Mouse (Mus musculus) embryonic facial prominence, embryonic 14.5 days (tissue): ENCODE data around the gene Cchcr1. TPM values are rescaled to one million over a fixed set of nuclear protein-coding genes. Genes with fewer than 3 reads are reported as not detected.

Source experiments
- ATAC-seq: fragments of 200-750 bp; cut with Nextera tagmentation; 2 replicates; pipeline ENCODE4 v1.8.0; 2017; ENCODE audit warnings: low read depth, moderate number of reproducible peaks, moderate TSS enrichment
- DNase-seq: peaks from one replicate; pipeline ENCODE4 v3.0.0-alpha.2; 2015; ENCODE audit warnings: low spot score
- H3K27ac ChIP-seq: fragments of 300-500 bp; sonication (generic); replicated peaks from 2 replicates; pipeline ENCODE4 v1.5.1; 2014; ENCODE audit warnings: low read depth, mild to moderate bottlenecking, low read length, moderate library complexity
- H3K27me3 ChIP-seq: fragments of 300-500 bp; sonication (generic); replicated peaks from 2 replicates; pipeline ENCODE4 v1.6.1; 2014; ENCODE audit warnings: low read length; ENCODE audit not compliant: control insufficient read depth, insufficient read depth
- H3K36me3 ChIP-seq: fragments of 300-500 bp; sonication (generic); 2 replicates; pipeline ENCODE4 v1.6.1; 2014; ENCODE audit warnings: low read length, mixed read lengths; ENCODE audit not compliant: control insufficient read depth, insufficient read depth
- H3K4me1 ChIP-seq: fragments of 300-500 bp; sonication (generic); 2 replicates; pipeline ENCODE4 v1.6.1; 2014; ENCODE audit warnings: antibody characterized with exemption, low read length; ENCODE audit not compliant: control insufficient read depth, insufficient read depth
- H3K4me2 ChIP-seq: fragments of 300-500 bp; sonication (generic); 2 replicates; pipeline ENCODE4 v1.6.1; 2014; ENCODE audit warnings: low read depth, mild to moderate bottlenecking, low read length, moderate library complexity, mixed read lengths
- H3K4me3 ChIP-seq: fragments of 300-500 bp; sonication (generic); 2 replicates; pipeline ENCODE4 v1.5.1; 2014; ENCODE audit warnings: low read depth, mild to moderate bottlenecking, low read length
- H3K9ac ChIP-seq: fragments of 300-500 bp; sonication (generic); 2 replicates; pipeline ENCODE4 v1.6.1; 2014; ENCODE audit warnings: low read depth, mild to moderate bottlenecking, low read length, moderate library complexity, mixed read lengths
- H3K9me3 ChIP-seq: fragments of 300-500 bp; sonication (generic); 2 replicates; pipeline ENCODE4 v1.6.1; 2016; ENCODE audit warnings: low read length; ENCODE audit not compliant: control insufficient read depth
- WGBS: fragments of 180-500 bp; shearing (Covaris S2); extraction: QIAGEN DNeasy Blood & Tissue Kit; methylation state at CpG from one replicate; pipeline ENCODE4 v1.1.7; 2014; 5-methylcytosine and 5-hydroxymethylcytosine counted together
- polyA plus RNA-seq: library from polyadenylated mRNA; unstranded; fragments of >200 nt; fragmentation: Nextera tagmentation; extraction: Ambion mirVana; gene quantifications from 2 replicates; pipeline ENCODE4 v1.2.1, GENCODE M21; 2014

Cchcr1 gene
- polyA plus RNA-seq, 1 experiment from 2014 or later = 10.5 TPM

DNA sequence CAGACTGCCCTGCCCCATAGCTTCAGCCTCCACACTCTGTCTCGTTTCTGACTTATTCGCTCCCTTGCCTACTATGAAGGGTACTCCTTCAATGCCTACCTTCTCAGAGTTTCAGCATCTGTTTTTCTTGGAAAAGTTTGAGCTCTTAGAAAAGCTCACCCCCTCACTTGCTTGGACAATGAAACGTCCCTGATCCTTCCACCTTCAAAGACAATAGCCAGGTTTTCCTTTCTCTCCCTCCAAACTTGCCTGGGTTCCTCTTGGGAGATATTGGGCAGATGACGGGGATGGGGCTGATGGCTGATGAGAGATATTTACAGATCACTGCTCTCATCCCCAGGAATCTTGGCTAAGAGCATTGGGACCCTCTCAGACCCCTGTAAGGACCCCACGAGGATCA, 37.4 kb downstream of the Cchcr1 start:
- 77% methylated on average over 5 of the region's 5 CpGs for WGBS

DNA sequence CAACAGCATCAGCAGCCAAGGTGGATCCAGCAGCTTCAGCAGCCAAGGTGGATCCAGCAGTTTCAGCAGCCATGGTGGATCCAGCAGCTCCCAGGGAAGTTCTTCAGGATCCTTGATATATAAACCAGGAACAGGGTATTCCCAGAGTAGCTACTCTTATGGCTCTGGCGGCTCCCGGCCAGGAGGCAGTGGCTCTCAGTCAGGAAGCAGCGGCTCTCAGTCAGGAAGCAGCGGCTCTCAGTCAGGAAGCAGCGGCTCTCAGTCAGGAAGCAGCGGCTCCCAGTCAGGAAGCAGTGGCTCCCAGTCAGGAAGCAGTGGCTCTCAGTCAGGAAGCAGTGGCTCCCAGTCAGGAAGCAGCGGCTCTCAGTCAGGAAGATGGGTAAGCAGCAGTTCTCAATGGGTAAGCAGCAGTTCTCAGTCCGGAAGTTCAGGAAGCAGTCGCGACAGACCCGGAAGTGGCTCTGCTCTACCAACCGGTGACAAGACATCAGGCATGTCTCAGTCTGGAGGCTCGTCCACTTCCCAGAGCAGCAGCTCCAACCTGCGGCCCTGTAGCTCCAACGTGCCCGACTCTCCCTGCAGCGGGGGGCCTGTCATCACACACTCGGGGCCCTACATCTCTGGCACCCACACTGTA, 38.0 kb downstream of the Cchcr1 start:
- H3K9ac ChIP-seq = no peak overlapping the region
- DNase-seq (no peak), ATAC-seq (no peak)
- H3K36me3 ChIP-seq = no peaks in the 10 kb centered on the region
- H3K4me3 ChIP-seq = no peak overlapping the region
- peaks cover 5% of the 10 kb centered on the region; the same call in 1 of the 2 replicates for H3K4me1 ChIP-seq
- H3K9me3 ChIP-seq = no peaks in the 10 kb centered on the region
- H3K4me2 ChIP-seq = no peak overlapping the region
- 87% methylated on average over 15 of the region's 18 CpGs for WGBS
- no peak overlapping the region for H3K27ac ChIP-seq
- no peaks in the 10 kb centered on the region for H3K27me3 ChIP-seq

More for the DNA sequence above, 37.4 kb downstream of the Cchcr1 start:
- DNase-seq (no peak), ATAC-seq (no peak)
- Histone ChIP-seq H3K4me2 (no peak overlapping the region), H3K27ac (no peak overlapping the region), H3K4me1 (peaks cover 9% of the 10 kb centered on the region; the same call in 1 of the 2 replicates), H3K36me3 (no peaks in the 10 kb centered on the region), H3K4me3 (no peak overlapping the region), H3K9ac (no peak overlapping the region), H3K27me3 (no peaks in the 10 kb centered on the region), H3K9me3 (no peaks in the 10 kb centered on the region)

DNA sequence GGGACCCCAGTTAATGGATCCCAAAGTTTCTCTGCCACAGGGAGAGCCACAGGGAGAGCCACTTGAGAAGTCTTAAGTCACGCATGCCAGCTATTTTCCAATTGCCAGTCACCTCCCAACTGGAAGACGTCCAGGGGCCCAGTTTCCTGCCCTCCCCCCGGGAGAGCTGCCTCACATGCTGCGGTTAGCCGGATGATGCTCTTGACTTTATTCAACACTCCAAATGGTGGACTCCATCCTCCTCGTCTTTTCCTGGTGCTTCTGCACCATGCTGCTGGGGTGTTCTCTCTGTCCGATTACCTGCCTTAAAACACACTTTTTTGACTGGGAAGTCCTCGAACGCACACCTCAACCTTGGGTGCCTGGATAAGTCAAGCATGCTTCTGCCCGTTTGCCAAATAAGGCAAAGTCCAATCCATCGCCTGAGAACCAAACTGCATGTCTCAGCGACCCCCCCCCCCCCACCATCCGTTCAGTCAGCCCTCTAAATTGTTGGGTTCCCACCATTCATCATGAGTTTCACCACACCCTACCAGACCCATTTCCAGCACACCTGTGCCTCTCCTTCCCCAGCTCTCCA, 39.4 kb downstream of the Cchcr1 start:
- WGBS = 78% methylated on average over 13 of the region's 13 CpGs
- Histone ChIP-seq H3K4me2 (no peak overlapping the region), H3K27ac (no peak overlapping the region), H3K4me1 (no peaks in the 10 kb centered on the region), H3K36me3 (no peaks in the 10 kb centered on the region), H3K27me3 (no peaks in the 10 kb centered on the region), H3K9ac (no peak overlapping the region), H3K4me3 (no peak overlapping the region), H3K9me3 (no peaks in the 10 kb centered on the region)
- no peak for DNase-seq
- no peak for ATAC-seq

DNA sequence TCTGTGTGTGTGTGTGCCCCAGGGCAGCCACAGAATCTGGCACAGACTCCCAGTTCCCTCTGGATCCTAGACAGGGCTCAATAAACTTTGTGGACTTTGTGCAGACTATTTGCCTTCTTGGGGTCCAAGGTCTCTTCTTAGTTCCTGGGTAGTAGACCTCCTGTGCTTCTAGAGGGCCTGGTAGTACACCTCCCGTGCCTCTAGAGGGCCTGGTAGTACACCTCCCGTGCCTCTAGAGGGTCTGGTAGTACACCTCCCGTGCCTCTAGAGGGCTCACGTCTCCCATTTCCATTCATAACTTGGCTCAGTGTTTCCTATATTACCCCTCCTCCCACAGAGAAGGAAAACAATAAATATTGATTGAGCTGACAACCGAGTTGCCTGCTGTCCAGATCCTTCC, 39.9 kb downstream of the Cchcr1 start:
- Histone ChIP-seq H3K27me3 (no peaks in the 10 kb centered on the region), H3K36me3 (no peaks in the 10 kb centered on the region), H3K4me1 (no peaks in the 10 kb centered on the region), H3K4me2 (no peak overlapping the region), H3K4me3 (no peak overlapping the region), H3K27ac (no peak overlapping the region), H3K9ac (no peak overlapping the region), H3K9me3 (no peaks in the 10 kb centered on the region)
- 27% methylated on average over 5 of the region's 5 CpGs for WGBS
- ATAC-seq (peak; percentile 30; the same call in 1 of the 2 replicates), DNase-seq (no peak)

DNA sequence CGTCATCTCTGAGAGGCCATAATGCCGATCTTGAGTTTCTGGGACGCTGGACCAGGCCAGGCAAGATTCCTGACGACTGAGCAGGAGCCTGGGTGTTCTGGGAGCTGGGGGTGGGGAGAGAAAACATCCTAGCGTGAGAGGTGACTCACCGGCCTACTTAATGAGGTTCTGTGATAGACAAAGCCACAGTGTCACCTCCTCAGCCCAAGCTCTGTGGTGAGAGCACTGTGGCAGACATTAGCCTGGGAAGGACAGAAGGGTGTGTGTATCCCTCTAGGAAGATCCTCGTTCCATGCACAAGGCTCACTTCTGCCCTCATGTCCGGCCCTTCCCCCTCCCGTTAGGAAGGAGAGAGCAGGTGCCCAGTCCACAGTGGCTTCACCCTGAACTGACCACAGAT, 40.5 kb downstream of the Cchcr1 start:
- DNase-seq (no peak), ATAC-seq (no peak)
- Histone ChIP-seq H3K9me3 (no peaks in the 10 kb centered on the region), H3K4me2 (no peak overlapping the region), H3K9ac (no peak overlapping the region), H3K4me1 (no peaks in the 10 kb centered on the region), H3K36me3 (no peaks in the 10 kb centered on the region), H3K27me3 (no peaks in the 10 kb centered on the region), H3K4me3 (no peak overlapping the region), H3K27ac (no peak overlapping the region)
- 72% methylated on average over 9 of the region's 9 CpGs for WGBS

DNA sequence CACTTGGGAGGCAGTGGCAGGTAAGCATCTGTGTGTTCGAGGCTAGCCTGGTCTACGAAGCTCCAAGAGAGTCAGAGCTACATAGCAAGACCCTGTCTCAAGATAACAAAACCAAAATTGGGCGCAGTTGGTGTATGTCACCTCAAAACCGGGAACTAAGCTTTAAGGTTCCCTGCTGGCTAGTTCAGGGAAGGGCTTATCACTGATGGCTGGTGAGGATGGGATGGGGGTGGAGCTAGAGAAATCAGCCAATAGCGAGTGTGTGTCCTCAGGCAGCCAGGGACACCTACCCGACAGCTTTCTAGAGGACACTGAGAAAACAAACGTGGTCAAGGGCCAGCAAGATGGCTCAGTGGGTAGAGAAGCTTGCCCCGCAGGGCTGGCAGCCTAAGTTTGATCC, 41.3 kb downstream of the Cchcr1 start:
- ATAC-seq = no peak

DNA sequence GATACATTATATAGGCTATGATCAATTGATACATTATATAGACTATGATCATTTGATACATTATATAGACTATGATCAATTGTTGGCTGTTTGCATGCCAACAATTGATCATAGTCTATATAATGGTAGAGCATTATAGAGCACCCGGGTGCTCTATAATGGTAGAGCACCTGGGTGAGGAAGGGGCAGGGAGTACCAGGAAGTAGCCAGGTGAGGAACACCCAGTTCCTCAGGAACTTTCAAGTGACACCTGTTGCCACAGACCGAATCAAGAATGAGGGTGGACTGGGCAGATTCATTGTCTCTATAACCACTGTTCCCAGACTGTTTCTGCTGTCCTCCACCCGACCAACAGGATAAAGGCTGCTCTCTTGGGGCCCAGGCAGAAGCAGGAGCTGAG, 50.2 kb downstream of the Cchcr1 start, which contains the start of gene 2300002M23Rik:
2300002M23Rik (plus strand) TSS at position 301 of the 400 bp plus-strand sequence.
- ATAC-seq = no peak

More for the DNA sequence above, 41.3 kb downstream of the Cchcr1 start:
- no peak overlapping the region for H3K9ac ChIP-seq
- H3K27me3 ChIP-seq = no peaks in the 10 kb centered on the region
- H3K4me1 ChIP-seq = no peaks in the 10 kb centered on the region
- H3K9me3 ChIP-seq = no peaks in the 10 kb centered on the region
- 59% methylated on average over 8 of the region's 8 CpGs for WGBS
- H3K27ac ChIP-seq = no peak overlapping the region
- DNase-seq = no peak
- no peak overlapping the region for H3K4me2 ChIP-seq
- H3K36me3 ChIP-seq = no peaks in the 10 kb centered on the region
- H3K4me3 ChIP-seq = no peak overlapping the region

DNA sequence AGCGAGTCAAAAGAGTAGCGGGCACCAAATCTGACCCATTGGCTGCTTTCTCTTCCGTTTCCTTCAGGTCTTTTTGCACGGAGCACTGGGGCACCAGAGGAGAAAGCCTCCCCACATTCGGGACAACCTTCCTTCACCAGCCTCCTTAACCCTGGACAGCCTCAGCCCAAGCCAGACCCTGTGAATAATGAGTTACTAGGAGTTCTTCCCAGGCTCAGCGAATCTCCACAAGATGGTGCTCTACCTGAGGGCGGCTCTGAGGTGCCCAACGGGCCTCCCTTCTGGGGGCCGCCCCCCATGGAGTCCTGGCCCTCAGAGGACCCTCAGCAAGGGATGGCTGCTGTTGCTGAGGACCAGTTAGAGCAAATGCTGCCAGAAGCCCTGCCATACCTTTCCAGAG, 50.9 kb downstream of the Cchcr1 start:
- 0 out of 2 replicates have a peak, but pooled peaks cover 9% of the 10 kb centered on the region for H3K4me1 ChIP-seq
- ATAC-seq (no peak), DNase-seq (no peak)
- H3K4me2 ChIP-seq = no peak overlapping the region
- WGBS = 16% methylated on average over 8 of the region's 9 CpGs
- no peak overlapping the region for H3K27ac ChIP-seq
- peaks cover 19% of the 10 kb centered on the region for H3K27me3 ChIP-seq
- no peak overlapping the region for H3K9ac ChIP-seq
- H3K36me3 ChIP-seq = no peaks in the 10 kb centered on the region
- no peaks in the 10 kb centered on the region for H3K9me3 ChIP-seq
- H3K4me3 ChIP-seq = no peak overlapping the region

More for the DNA sequence above, 50.2 kb downstream of the Cchcr1 start, which contains the start of gene 2300002M23Rik:
- DNase-seq = no peak
- H3K36me3 ChIP-seq = no peaks in the 10 kb centered on the region
- no peak within 1 kb of the TSS for H3K4me3 ChIP-seq
- H3K27me3 ChIP-seq = peaks cover 19% of the 10 kb centered on the region
- no peak within 1 kb of the TSS for H3K4me2 ChIP-seq
- H3K9ac ChIP-seq = no peak within 1 kb of the TSS
- H3K27ac ChIP-seq = no peak within 1 kb of the TSS
- 0 out of 2 replicates have a peak, but pooled peaks cover 9% of the 10 kb centered on the region for H3K4me1 ChIP-seq
- WGBS = 52% methylated on average over 3 of the region's 3 CpGs
- H3K9me3 ChIP-seq = no peaks in the 10 kb centered on the region
